Comparison of ENCODE assay signal across 14 mouse cellular contexts in genomic region chr12:13315081-13315480, GRCm38 (mm10). TPM values are rescaled to one million over a fixed set of nuclear protein-coding genes. Genes with fewer than 3 reads are reported as not detected.
DNase-seq lines count a peak whose midpoint lies in the region.
"Had no signal": no experiment of that assay in that cellular context is flagged by ENCODE, and none has a peak within 500 bp of the region (broad histone marks: within the 10 kb centered on the region; RNA-seq: fewer than 3 reads in every experiment).

No protein-coding gene starts in this region.

- DNase-seq in layer of hippocampus, adult 11-12 months (ENCODE audit: low spot score), result peak; percentile 23
- DNase-seq in layer of hippocampus, postnatal 36 days, result no peak
- peak; percentile 42 for DNase-seq in layer of hippocampus, adult 9-11 months
- DNase-seq in layer of hippocampus, postnatal 25 days (ENCODE audit: extremely low spot score in 1 of 2, low spot score in 1 of 2), result no peak
- DNase-seq in cerebellum, adult 9-10 months, result no peak
- DNase-seq: adrenal gland, adult 2 months; adrenal gland, postnatal 10 days; adrenal gland, postnatal 25 days; cerebellum, adult 11-12 months; cerebellum, adult 2 months; cerebellum, adult 9-11 months; cerebellum, postnatal 14 days; cerebellum, postnatal 36 days; embryo, embryonic 11 days had no signal

RNA-seq across cellular contexts. Expression of gene Nbas, which starts 46.1 kb away (rescaled TPM):
- total RNA-seq in layer of hippocampus, postnatal 36 days (2021), result 10 to 100 TPM; 30.5 to 33.2 TPM
- total RNA-seq in layer of hippocampus, postnatal 25 days (2021), result 10 to 100 TPM; 30.7 to 33.0 TPM

Comparison
In these comparisons a context has a peak if more than half of its experiments do, and no peak if none do; other contexts are left out.
1. DNase-seq: peak in layer of hippocampus, adult 11-12 months (single experiment) and layer of hippocampus, adult 9-11 months (single experiment); none in layer of hippocampus, postnatal 36 days (0 of 2), layer of hippocampus, postnatal 25 days (0 of 2) and cerebellum, adult 9-10 months (single experiment).